Mouse (Mus musculus): ENCODE measurements around the gene Olfr544. TPM values are rescaled to one million over a fixed set of nuclear protein-coding genes. Genes with fewer than 3 reads are reported as not detected.
A peak's percentile ranks its signal among the peaks of the same experiment; 100 is the strongest.

Gene Olfr544
- 0.10 TPM in 1 of 2 replicates, not detected in the other for polyA plus RNA-seq (2014; fragmentation: Nextera tagmentation; extraction: Ambion mirVana)

GRCm38 (mm10) chr7:102488161-102488560 lies at the start of gene Olfr544:
Olfr544 (minus strand) TSS chr7:102488313.
- Histone ChIP-seq H3K9ac (ENCODE audit: low read depth, low read length) (no peak within 1 kb of the TSS), H3K4me1 (ENCODE audit: control insufficient read depth, insufficient read depth, low read length) (no peaks in the 10 kb centered on the region), H3K9me3 (ENCODE audit: control insufficient read depth, low read length) (no peaks in the 10 kb centered on the region), H3K27me3 (ENCODE audit: control insufficient read depth, insufficient read depth, low read length) (no peaks in the 10 kb centered on the region), H3K4me2 (replicated peaks; ENCODE audit: low read depth, low read length) (no peak within 1 kb of the TSS), H3K36me3 (ENCODE audit: control insufficient read depth, insufficient read depth, low read length) (no peaks in the 10 kb centered on the region), H3K4me3 (ENCODE audit: low read length) (no peak within 1 kb of the TSS), H3K27ac (ENCODE audit: low read depth, low read length) (no peak within 1 kb of the TSS)
- ATAC-seq (ENCODE audit: low FRiP score, low TSS enrichment), result no peak
- 38% methylated on average over 1 of the region's 1 CpGs for WGBS

- H3K4me2 ChIP-seq (replicated peaks; ENCODE audit: low read depth, low read length), result no peak within 1 kb of the TSS
- H3K36me3 ChIP-seq (ENCODE audit: control insufficient read depth, insufficient read depth, low read length), result no peaks in the 10 kb centered on the region
- 81% methylated on average over 1 of the region's 1 CpGs for WGBS
- H3K27me3 ChIP-seq (ENCODE audit: control insufficient read depth, insufficient read depth, low read length), result no peaks in the 10 kb centered on the region
- no peak for ATAC-seq (ENCODE audit: low FRiP score, low TSS enrichment)
- no peak within 1 kb of the TSS for H3K4me3 ChIP-seq (ENCODE audit: low read length)
- no peaks in the 10 kb centered on the region for H3K4me1 ChIP-seq (ENCODE audit: control insufficient read depth, insufficient read depth, low read length)
- H3K27ac ChIP-seq (ENCODE audit: low read depth, low read length), result no peak within 1 kb of the TSS
- H3K9me3 ChIP-seq (ENCODE audit: control insufficient read depth, low read length), result no peaks in the 10 kb centered on the region
- no peak within 1 kb of the TSS for H3K9ac ChIP-seq (ENCODE audit: low read depth, low read length)
These were observed 46.3 kb upstream of the Olfr544 start, which contains the start of gene Olfr547 for GRCm38 (mm10) chr7:102534449-102534848. Olfr547 (plus strand) TSS chr7:102534749.

- Histone ChIP-seq H3K27me3 (ENCODE audit: control insufficient read depth, insufficient read depth, low read length) (no peaks in the 10 kb centered on the region), H3K9ac (ENCODE audit: low read depth, low read length) (no peak overlapping the region), H3K36me3 (ENCODE audit: control insufficient read depth, insufficient read depth, low read length) (no peaks in the 10 kb centered on the region), H3K4me3 (ENCODE audit: low read length) (no peak overlapping the region), H3K4me1 (ENCODE audit: control insufficient read depth, insufficient read depth, low read length) (no peaks in the 10 kb centered on the region), H3K4me2 (replicated peaks; ENCODE audit: low read depth, low read length) (no peak overlapping the region), H3K27ac (ENCODE audit: low read depth, low read length) (no peak overlapping the region), H3K9me3 (ENCODE audit: control insufficient read depth, low read length) (no peaks in the 10 kb centered on the region)
- no peak for ATAC-seq (ENCODE audit: low FRiP score, low TSS enrichment)
- WGBS, result 84% methylated on average over 1 of the region's 1 CpGs
These were observed 40.9 kb upstream of the Olfr544 start for GRCm38 (mm10) chr7:102529052-102529451.

- no peak overlapping the region for H3K27ac ChIP-seq (ENCODE audit: low read depth, low read length)
- no peaks in the 10 kb centered on the region for H3K27me3 ChIP-seq (ENCODE audit: control insufficient read depth, insufficient read depth, low read length)
- no peak for ATAC-seq (ENCODE audit: low FRiP score, low TSS enrichment)
- H3K4me3 ChIP-seq (ENCODE audit: low read length), result no peak overlapping the region
- no peak overlapping the region for H3K4me2 ChIP-seq (replicated peaks; ENCODE audit: low read depth, low read length)
- no peaks in the 10 kb centered on the region for H3K9me3 ChIP-seq (ENCODE audit: control insufficient read depth, low read length)
- no peaks in the 10 kb centered on the region for H3K36me3 ChIP-seq (ENCODE audit: control insufficient read depth, insufficient read depth, low read length)
- H3K4me1 ChIP-seq (ENCODE audit: control insufficient read depth, insufficient read depth, low read length), result no peaks in the 10 kb centered on the region
- 79% methylated on average over 2 of the region's 2 CpGs for WGBS
- no peak overlapping the region for H3K9ac ChIP-seq (ENCODE audit: low read depth, low read length)
These were observed 28.9 kb upstream of the Olfr544 start for GRCm38 (mm10) chr7:102517051-102517335.

GRCm38 (mm10) chr7:102516261-102517050 lies 28.3 kb upstream of the Olfr544 start:
- no peaks in the 10 kb centered on the region for H3K4me1 ChIP-seq (ENCODE audit: control insufficient read depth, insufficient read depth, low read length)
- H3K36me3 ChIP-seq (ENCODE audit: control insufficient read depth, insufficient read depth, low read length), result no peaks in the 10 kb centered on the region
- no peak overlapping the region for H3K4me2 ChIP-seq (replicated peaks; ENCODE audit: low read depth, low read length)
- no peak overlapping the region for H3K27ac ChIP-seq (ENCODE audit: low read depth, low read length)
- H3K27me3 ChIP-seq (ENCODE audit: control insufficient read depth, insufficient read depth, low read length), result no peaks in the 10 kb centered on the region
- no peak overlapping the region for H3K9ac ChIP-seq (ENCODE audit: low read depth, low read length)
- H3K9me3 ChIP-seq (ENCODE audit: control insufficient read depth, low read length), result no peaks in the 10 kb centered on the region
- no peak for ATAC-seq (ENCODE audit: low FRiP score, low TSS enrichment)
- H3K4me3 ChIP-seq (ENCODE audit: low read length), result no peak overlapping the region
- WGBS, result 78% methylated on average over 10 of the region's 10 CpGs

GRCm38 (mm10) chr7:102514144-102514543 lies 26.0 kb upstream of the Olfr544 start:
- Histone ChIP-seq H3K4me2 (replicated peaks; ENCODE audit: low read depth, low read length) (no peak overlapping the region), H3K27me3 (ENCODE audit: control insufficient read depth, insufficient read depth, low read length) (no peaks in the 10 kb centered on the region), H3K9me3 (ENCODE audit: control insufficient read depth, low read length) (no peaks in the 10 kb centered on the region), H3K4me1 (ENCODE audit: control insufficient read depth, insufficient read depth, low read length) (no peaks in the 10 kb centered on the region), H3K36me3 (ENCODE audit: control insufficient read depth, insufficient read depth, low read length) (no peaks in the 10 kb centered on the region), H3K4me3 (ENCODE audit: low read length) (no peak overlapping the region), H3K27ac (ENCODE audit: low read depth, low read length) (no peak overlapping the region), H3K9ac (ENCODE audit: low read depth, low read length) (no peak overlapping the region)
- ATAC-seq (ENCODE audit: low FRiP score, low TSS enrichment), result no peak
- 69% methylated on average over 4 of the region's 4 CpGs for WGBS

GRCm38 (mm10) chr7:102512814-102513435 lies 24.8 kb upstream of the Olfr544 start:
- Histone ChIP-seq H3K4me3 (ENCODE audit: low read length) (peak overlapping the region; percentile 43), H3K27me3 (ENCODE audit: control insufficient read depth, insufficient read depth, low read length) (no peaks in the 10 kb centered on the region), H3K4me1 (ENCODE audit: control insufficient read depth, insufficient read depth, low read length) (no peaks in the 10 kb centered on the region), H3K27ac (ENCODE audit: low read depth, low read length) (no peak overlapping the region), H3K9ac (ENCODE audit: low read depth, low read length) (peak overlapping the region; percentile 60), H3K36me3 (ENCODE audit: control insufficient read depth, insufficient read depth, low read length) (no peaks in the 10 kb centered on the region), H3K4me2 (replicated peaks; ENCODE audit: low read depth, low read length) (peak overlapping the region; percentile 95), H3K9me3 (ENCODE audit: control insufficient read depth, low read length) (no peaks in the 10 kb centered on the region)
- WGBS, result under 1% methylated on average over 54 of the region's 54 CpGs
- peak; percentile 98 for ATAC-seq (ENCODE audit: low FRiP score, low TSS enrichment)

- WGBS, result 91% methylated on average over 10 of the region's 10 CpGs
- no peaks in the 10 kb centered on the region for H3K36me3 ChIP-seq (ENCODE audit: control insufficient read depth, insufficient read depth, low read length)
- no peak overlapping the region for H3K9ac ChIP-seq (ENCODE audit: low read depth, low read length)
- no peak overlapping the region for H3K4me2 ChIP-seq (replicated peaks; ENCODE audit: low read depth, low read length)
- no peaks in the 10 kb centered on the region for H3K4me1 ChIP-seq (ENCODE audit: control insufficient read depth, insufficient read depth, low read length)
- no peaks in the 10 kb centered on the region for H3K9me3 ChIP-seq (ENCODE audit: control insufficient read depth, low read length)
- no peak overlapping the region for H3K27ac ChIP-seq (ENCODE audit: low read depth, low read length)
- no peak overlapping the region for H3K4me3 ChIP-seq (ENCODE audit: low read length)
- H3K27me3 ChIP-seq (ENCODE audit: control insufficient read depth, insufficient read depth, low read length), result no peaks in the 10 kb centered on the region
- ATAC-seq (ENCODE audit: low FRiP score, low TSS enrichment), result no peak
These were observed 23.8 kb upstream of the Olfr544 start for GRCm38 (mm10) chr7:102511927-102512326.

GRCm38 (mm10) chr7:102509726-102510125 lies 21.6 kb upstream of the Olfr544 start:
- 82% methylated on average over 7 of the region's 7 CpGs for WGBS
- no peaks in the 10 kb centered on the region for H3K4me1 ChIP-seq (ENCODE audit: control insufficient read depth, insufficient read depth, low read length)
- no peaks in the 10 kb centered on the region for H3K27me3 ChIP-seq (ENCODE audit: control insufficient read depth, insufficient read depth, low read length)
- H3K36me3 ChIP-seq (ENCODE audit: control insufficient read depth, insufficient read depth, low read length), result no peaks in the 10 kb centered on the region
- no peak overlapping the region for H3K27ac ChIP-seq (ENCODE audit: low read depth, low read length)
- no peaks in the 10 kb centered on the region for H3K9me3 ChIP-seq (ENCODE audit: control insufficient read depth, low read length)
- H3K9ac ChIP-seq (ENCODE audit: low read depth, low read length), result no peak overlapping the region
- no peak for ATAC-seq (ENCODE audit: low FRiP score, low TSS enrichment)
- no peak overlapping the region for H3K4me2 ChIP-seq (replicated peaks; ENCODE audit: low read depth, low read length)
- no peak overlapping the region for H3K4me3 ChIP-seq (ENCODE audit: low read length)

Measured in kidney, embryonic 14.5 days (tissue).